Mouse (Mus musculus) heart, embryonic 12.5 days (tissue): ENCODE measurements around the gene Wnt3a. TPM values are rescaled to one million over a fixed set of nuclear protein-coding genes. Genes with fewer than 3 reads are reported as not detected.

ENCODE experiments used
- ATAC-seq: fragments of 200-750 bp; cut with Nextera tagmentation; 2 replicates; pipeline ENCODE4 v1.8.0; 2017; ENCODE audit warnings: moderate TSS enrichment, moderate library complexity; ENCODE audit not compliant: insufficient number of reproducible peaks, low FRiP score
- H3K27ac ChIP-seq: fragments of 300-500 bp; sonication (generic); 2 replicates; pipeline ENCODE4 v1.5.1; 2016; ENCODE audit warnings: mild to moderate bottlenecking, moderate library complexity; ENCODE audit not compliant: poor library complexity, severe bottlenecking
- H3K27me3 ChIP-seq: fragments of 300-500 bp; sonication (generic); replicated peaks from 2 replicates; pipeline ENCODE4 v1.6.1; 2016; ENCODE audit warnings: mild to moderate bottlenecking, moderate library complexity
- H3K36me3 ChIP-seq: fragments of 300-500 bp; sonication (generic); 2 replicates; pipeline ENCODE4 v1.6.1; 2016; ENCODE audit warnings: mild to moderate bottlenecking, moderate library complexity
- H3K4me1 ChIP-seq: fragments of 300-500 bp; sonication (generic); replicated peaks from 2 replicates; pipeline ENCODE4 v1.6.1; 2016; ENCODE audit warnings: mild to moderate bottlenecking
- H3K4me2 ChIP-seq: fragments of 300-500 bp; sonication (generic); 2 replicates; pipeline ENCODE4 v1.6.1; 2016; ENCODE audit warnings: mild to moderate bottlenecking, moderate library complexity
- H3K4me3 ChIP-seq: fragments of 300-500 bp; sonication (generic); 2 replicates; pipeline ENCODE4 v1.5.1; 2016; ENCODE audit warnings: mild to moderate bottlenecking
- H3K9ac ChIP-seq: fragments of 300-500 bp; sonication (generic); 2 replicates; pipeline ENCODE4 v1.6.1; 2016; ENCODE audit warnings: mild to moderate bottlenecking, moderate library complexity
- H3K9me3 ChIP-seq: fragments of 300-500 bp; sonication (generic); replicated peaks from 2 replicates; pipeline ENCODE4 v1.6.1; 2016; ENCODE audit warnings: mild to moderate bottlenecking, moderate library complexity
- WGBS: fragments of 180-500 bp; shearing (Covaris S2); methylation state at CpG from one replicate; pipeline ENCODE4 v1.1.7; 2016; 5-methylcytosine and 5-hydroxymethylcytosine counted together
- polyA plus RNA-seq: library from polyadenylated mRNA; unstranded; fragments of >200 nt; fragmentation: Nextera tagmentation; extraction: Ambion mirVana; gene quantifications from 2 replicates; pipeline ENCODE4 v1.2.1, GENCODE M21; 2016

Gene Wnt3a
- polyA plus RNA-seq, 1 experiment from 2014 or later: 0.08 TPM

GRCm38 (mm10) chr11:59327625-59328024 lies 37.1 kb upstream of the Wnt3a start:
- ATAC-seq: no peak
- 83% methylated on average over 18 of the region's 18 CpGs for WGBS
- Histone ChIP-seq H3K36me3 (no peaks in the 10 kb centered on the region), H3K4me1 (0 out of 2 replicates have a peak, but pooled peaks cover 7% of the 10 kb centered on the region), H3K9ac (0 out of 2 replicates have a peak overlapping the region, but pooled peaks have one; percentile 12), H3K27ac (no peak overlapping the region), H3K9me3 (no peaks in the 10 kb centered on the region), H3K4me3 (no peak overlapping the region), H3K4me2 (no peak overlapping the region), H3K27me3 (0 out of 2 replicates have a peak, but pooled peaks cover 17% of the 10 kb centered on the region)

GRCm38 (mm10) chr11:59324777-59325176 lies 34.2 kb upstream of the Wnt3a start:
- no peak for ATAC-seq
- 66% methylated on average over 5 of the region's 5 CpGs for WGBS
- Histone ChIP-seq H3K27ac (no peak overlapping the region), H3K9me3 (no peaks in the 10 kb centered on the region), H3K4me2 (no peak overlapping the region), H3K36me3 (no peaks in the 10 kb centered on the region), H3K27me3 (peaks cover 17% of the 10 kb centered on the region), H3K4me1 (0 out of 2 replicates have a peak, but pooled peaks cover 6% of the 10 kb centered on the region), H3K9ac (no peak overlapping the region), H3K4me3 (no peak overlapping the region)

GRCm38 (mm10) chr11:59322988-59323387 lies 32.4 kb upstream of the Wnt3a start:
- Histone ChIP-seq H3K4me2 (no peak overlapping the region), H3K4me1 (no peaks in the 10 kb centered on the region), H3K27ac (no peak overlapping the region), H3K9me3 (no peaks in the 10 kb centered on the region), H3K36me3 (no peaks in the 10 kb centered on the region), H3K27me3 (peaks cover 9% of the 10 kb centered on the region), H3K4me3 (no peak overlapping the region), H3K9ac (no peak overlapping the region)
- no peak for ATAC-seq
- 77% methylated on average over 3 of the region's 3 CpGs for WGBS

GRCm38 (mm10) chr11:59316517-59316916 lies 26.0 kb upstream of the Wnt3a start:
- WGBS: 64% methylated on average over 6 of the region's 6 CpGs
- Histone ChIP-seq H3K4me3 (no peak overlapping the region), H3K27me3 (peaks cover 59% of the 10 kb centered on the region), H3K4me1 (peaks cover 9% of the 10 kb centered on the region), H3K4me2 (no peak overlapping the region), H3K9me3 (no peaks in the 10 kb centered on the region), H3K9ac (no peak overlapping the region), H3K36me3 (no peaks in the 10 kb centered on the region), H3K27ac (no peak overlapping the region)
- ATAC-seq: no peak

- H3K4me2 ChIP-seq: no peak overlapping the region
- peaks cover 73% of the 10 kb centered on the region for H3K27me3 ChIP-seq
- no peaks in the 10 kb centered on the region for H3K9me3 ChIP-seq
- no peak overlapping the region for H3K4me3 ChIP-seq
- no peak overlapping the region for H3K27ac ChIP-seq
- no peaks in the 10 kb centered on the region for H3K36me3 ChIP-seq
- 51% methylated on average over 11 of the region's 11 CpGs for WGBS
- peaks cover 19% of the 10 kb centered on the region for H3K4me1 ChIP-seq
- no peak for ATAC-seq
- no peak overlapping the region for H3K9ac ChIP-seq
Observed at GRCm38 (mm10) chr11:59313944-59314343, 23.4 kb upstream of the Wnt3a start.

GRCm38 (mm10) chr11:59313029-59313811 lies 22.7 kb upstream of the Wnt3a start:
- H3K4me3 ChIP-seq: no peak overlapping the region
- H3K4me1 ChIP-seq: peaks cover 26% of the 10 kb centered on the region
- ATAC-seq: no peak
- no peaks in the 10 kb centered on the region for H3K36me3 ChIP-seq
- no peak overlapping the region for H3K27ac ChIP-seq
- 66% methylated on average over 17 of the region's 17 CpGs for WGBS
- no peak overlapping the region for H3K9ac ChIP-seq
- peaks cover 80% of the 10 kb centered on the region for H3K27me3 ChIP-seq
- no peak overlapping the region for H3K4me2 ChIP-seq
- no peaks in the 10 kb centered on the region for H3K9me3 ChIP-seq

- H3K36me3 ChIP-seq: no peaks in the 10 kb centered on the region
- H3K4me1 ChIP-seq: peaks cover 32% of the 10 kb centered on the region
- H3K9me3 ChIP-seq: no peaks in the 10 kb centered on the region
- ATAC-seq: no peak
- no peak overlapping the region for H3K4me3 ChIP-seq
- H3K4me2 ChIP-seq: no peak overlapping the region
- no peak overlapping the region for H3K27ac ChIP-seq
- no peak overlapping the region for H3K9ac ChIP-seq
- H3K27me3 ChIP-seq: peaks cover 87% of the 10 kb centered on the region
- 29% methylated on average over 8 of the region's 8 CpGs for WGBS
Observed at GRCm38 (mm10) chr11:59312501-59312900, 21.9 kb upstream of the Wnt3a start.

GRCm38 (mm10) chr11:59312060-59312459 lies 21.5 kb upstream of the Wnt3a start:
- no peak overlapping the region for H3K9ac ChIP-seq
- no peak overlapping the region for H3K4me3 ChIP-seq
- H3K27ac ChIP-seq: no peak overlapping the region
- no peaks in the 10 kb centered on the region for H3K9me3 ChIP-seq
- 37% methylated on average over 6 of the region's 6 CpGs for WGBS
- no peaks in the 10 kb centered on the region for H3K36me3 ChIP-seq
- peaks cover 88% of the 10 kb centered on the region for H3K27me3 ChIP-seq
- H3K4me2 ChIP-seq: no peak overlapping the region
- ATAC-seq: no peak
- H3K4me1 ChIP-seq: peaks cover 35% of the 10 kb centered on the region

GRCm38 (mm10) chr11:59309976-59310375 lies 19.4 kb upstream of the Wnt3a start:
- ATAC-seq: no peak
- Histone ChIP-seq H3K27ac (no peak overlapping the region), H3K27me3 (peaks cover 92% of the 10 kb centered on the region), H3K9ac (no peak overlapping the region), H3K4me3 (no peak overlapping the region), H3K4me2 (no peak overlapping the region), H3K9me3 (no peaks in the 10 kb centered on the region), H3K36me3 (no peaks in the 10 kb centered on the region), H3K4me1 (peaks cover 44% of the 10 kb centered on the region)
- WGBS: 59% methylated on average over 8 of the region's 8 CpGs

GRCm38 (mm10) chr11:59309106-59309805 lies 18.7 kb upstream of the Wnt3a start:
- H3K9ac ChIP-seq: peak overlapping the region; percentile 33
- H3K27me3 ChIP-seq: peaks cover 92% of the 10 kb centered on the region
- no peaks in the 10 kb centered on the region for H3K9me3 ChIP-seq
- 18% methylated on average over 11 of the region's 12 CpGs for WGBS
- H3K4me1 ChIP-seq: peaks cover 44% of the 10 kb centered on the region
- H3K4me2 ChIP-seq: peak overlapping the region; percentile 90
- no peaks in the 10 kb centered on the region for H3K36me3 ChIP-seq
- peak; percentile 46 for ATAC-seq
- H3K27ac ChIP-seq: no peak overlapping the region
- no peak overlapping the region for H3K4me3 ChIP-seq

GRCm38 (mm10) chr11:59308625-59309024 lies 18.1 kb upstream of the Wnt3a start:
- Histone ChIP-seq H3K27me3 (peaks cover 92% of the 10 kb centered on the region), H3K4me3 (no peak overlapping the region), H3K9me3 (no peaks in the 10 kb centered on the region), H3K36me3 (no peaks in the 10 kb centered on the region), H3K4me2 (peak overlapping the region; percentile 90), H3K27ac (no peak overlapping the region), H3K9ac (peak overlapping the region; percentile 33; the same call in 1 of the 2 replicates), H3K4me1 (peaks cover 44% of the 10 kb centered on the region)
- ATAC-seq: no peak
- WGBS: 37% methylated on average over 6 of the region's 6 CpGs
